Mouse (Mus musculus) naive thymus-derived CD4-positive, alpha-beta T cell, adult 2 months (primary cell): Measurements from ENCODE around the gene Shpk.

Experiments used
- DNase-seq: peaks from one replicate; pipeline ENCODE4 v3.0.0-alpha.2; 2011; ENCODE audit warnings: low read depth

Shpk gene

GRCm38 (mm10) chr11:73201021-73201420 lies 1.8 kb downstream of the Shpk start:
- no peak for DNase-seq

GRCm38 (mm10) chr11:73201597-73201996 lies 2.3 kb downstream of the Shpk start:
- peak; percentile 6 for DNase-seq

- DNase-seq: no peak
Observed at GRCm38 (mm10) chr11:73203895-73204294, 4.6 kb downstream of the Shpk start.

GRCm38 (mm10) chr11:73205194-73205593 lies 5.9 kb downstream of the Shpk start:
- DNase-seq: no peak

GRCm38 (mm10) chr11:73207621-73208020 lies 8.4 kb downstream of the Shpk start:
- peak; percentile 39 for DNase-seq

- no peak for DNase-seq
Observed at GRCm38 (mm10) chr11:73213956-73214355, 14.7 kb downstream of the Shpk start.

- peak; percentile 17 for DNase-seq
Observed at GRCm38 (mm10) chr11:73219671-73220070, 20.4 kb downstream of the Shpk start.

- DNase-seq: no peak
Observed at GRCm38 (mm10) chr11:73220651-73221050, 21.4 kb downstream of the Shpk start.

- no peak for DNase-seq
Observed at GRCm38 (mm10) chr11:73222846-73223245, 23.6 kb downstream of the Shpk start.

- peak; percentile 22 for DNase-seq
Observed at GRCm38 (mm10) chr11:73223966-73224365, 24.7 kb downstream of the Shpk start.

GRCm38 (mm10) chr11:73225856-73226255 lies 26.6 kb downstream of the Shpk start:
- no peak for DNase-seq

- DNase-seq: no peak
Observed at GRCm38 (mm10) chr11:73228881-73229280, 29.6 kb downstream of the Shpk start.

GRCm38 (mm10) chr11:73230081-73230480 lies 30.8 kb downstream of the Shpk start:
- DNase-seq: no peak

GRCm38 (mm10) chr11:73232513-73232912 lies 33.3 kb downstream of the Shpk start:
- no peak for DNase-seq

GRCm38 (mm10) chr11:73233992-73234391 lies 34.7 kb downstream of the Shpk start, which contains the start of gene Trpv1:
Gene Trpv1 (plus strand): TSS chr11:73234292.
- DNase-seq: no peak

- no peak for DNase-seq
Observed at GRCm38 (mm10) chr11:73235990-73236701, 36.9 kb downstream of the Shpk start.

GRCm38 (mm10) chr11:73236731-73237130 lies 37.5 kb downstream of the Shpk start:
- DNase-seq: no peak

GRCm38 (mm10) chr11:73242199-73242598 lies 42.9 kb downstream of the Shpk start:
- DNase-seq: no peak

- no peak for DNase-seq
Observed at GRCm38 (mm10) chr11:73242777-73243176, 43.5 kb downstream of the Shpk start.

- DNase-seq: no peak
Observed at GRCm38 (mm10) chr11:73257362-73257945, 58.2 kb downstream of the Shpk start.

- no peak for DNase-seq
Observed at GRCm38 (mm10) chr11:73258664-73259063, 59.4 kb downstream of the Shpk start.

GRCm38 (mm10) chr11:73260457-73260856 lies 61.2 kb downstream of the Shpk start:
- DNase-seq: no peak

- no peak for DNase-seq
Observed at GRCm38 (mm10) chr11:73261385-73261784, 62.1 kb downstream of the Shpk start.

- no peak for DNase-seq
Observed at GRCm38 (mm10) chr11:73267267-73267666, 68.0 kb downstream of the Shpk start, which contains the start of gene Trpv3. Gene Trpv3 (plus strand): TSS chr11:73267388.
